Mouse (Mus musculus): Measurements from ENCODE around the gene Acot13.

GRCm38 (mm10) chr13:24781916-24782315 lies 49.4 kb downstream of the Acot13 start:
- TF ChIP-seq GATA1 (IDR thresholded peaks at IDR 0.05; ENCODE audit: borderline replicate concordance, low read length) (no peak), FLI1 (IDR thresholded peaks at IDR 0.05; ENCODE audit: low read length) (no peak)
